8 mouse cellular contexts compared by ENCODE assay signal in the genomic region with DNA sequence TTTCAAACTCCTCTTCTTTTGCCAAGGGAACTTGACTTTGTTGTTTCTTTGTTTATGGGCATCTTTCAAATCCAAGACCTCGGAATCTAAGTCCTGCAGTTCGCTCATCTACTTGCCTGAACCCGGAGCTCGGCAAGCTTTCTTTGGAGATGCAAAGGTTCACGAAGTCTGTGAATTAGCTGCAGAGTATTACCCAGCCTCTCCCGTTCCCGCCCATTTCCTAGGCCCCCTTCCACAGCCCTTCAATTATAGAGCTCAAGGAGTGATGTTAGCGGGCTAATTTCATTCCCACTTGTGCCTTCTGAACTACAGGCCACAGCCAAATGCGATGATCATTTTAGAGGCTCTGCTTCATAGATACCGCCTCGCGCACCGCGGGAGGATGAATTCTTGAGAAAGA. TPM values are rescaled to one million over a fixed set of nuclear protein-coding genes. Genes with fewer than 3 reads are reported as not detected.
A peak's percentile ranks its signal among the peaks of the same experiment; 100 is the strongest.
DNase-seq lines count a peak whose midpoint lies in the region; ATAC-seq and TF ChIP-seq lines count a peak whose summit lies in the region.

No protein-coding gene starts in this region.

- H3K27ac ChIP-seq in layer of hippocampus, adult 2 months: peak overlapping the region; percentile 72
- no peak overlapping the region for H3K27ac ChIP-seq in brown adipose tissue, adult 24 weeks (replicated peaks; ENCODE audit: low read depth, low read length)
- H3K27ac ChIP-seq in forebrain, embryonic 16.5 days (ENCODE audit: low read length): peak overlapping the region; percentile 92
- H3K27ac ChIP-seq in limb, embryonic 14.5 days (replicated peaks; ENCODE audit: low read depth, low read length): peak overlapping the region; percentile 53
- peak overlapping the region; percentile 95 for H3K27ac ChIP-seq in neural tube, embryonic 15.5 days (replicated peaks)

- peak overlapping the region; percentile 86 for H3K4me3 ChIP-seq in layer of hippocampus, adult 2 months
- H3K4me3 ChIP-seq in brown adipose tissue, adult 24 weeks (ENCODE audit: insufficient read depth, low read depth, low read length): peak overlapping the region; percentile 64
- peak overlapping the region; percentile 88 for H3K4me3 ChIP-seq in forebrain, embryonic 16.5 days (replicated peaks; ENCODE audit: low read length)
- H3K4me3 ChIP-seq in limb, embryonic 14.5 days (replicated peaks; ENCODE audit: low read length): peak overlapping the region; percentile 65
- H3K4me3 ChIP-seq in neural tube, embryonic 15.5 days (replicated peaks): peak overlapping the region; percentile 94

- H3K27me3 ChIP-seq in forebrain, embryonic 16.5 days (replicated peaks; ENCODE audit: control insufficient read depth, insufficient read depth, low read length): no peaks in the 10 kb centered on the region
- H3K27me3 ChIP-seq in limb, embryonic 14.5 days (ENCODE audit: control insufficient read depth, insufficient read depth, low read length): no peaks in the 10 kb centered on the region
- H3K27me3 ChIP-seq in neural tube, embryonic 15.5 days (replicated peaks): no peaks in the 10 kb centered on the region

- no peaks in the 10 kb centered on the region for H3K9me3 ChIP-seq in forebrain, embryonic 16.5 days (ENCODE audit: control insufficient read depth, low read length)
- no peaks in the 10 kb centered on the region for H3K9me3 ChIP-seq in limb, embryonic 14.5 days (ENCODE audit: control insufficient read depth, low read length)
- H3K9me3 ChIP-seq in neural tube, embryonic 15.5 days (replicated peaks): no peaks in the 10 kb centered on the region

- WGBS in forebrain, embryonic 16.5 days: 0% methylated on average over 14 of the region's 14 CpGs
- WGBS in limb, embryonic 14.5 days: 0% methylated on average over 14 of the region's 14 CpGs
- under 1% methylated on average over 14 of the region's 14 CpGs for WGBS in neural tube, embryonic 15.5 days

- H3K9ac ChIP-seq in forebrain, embryonic 16.5 days (replicated peaks; ENCODE audit: low read depth, low read length): peak overlapping the region; percentile 94
- H3K9ac ChIP-seq in limb, embryonic 14.5 days (ENCODE audit: low read depth, low read length, severe bottlenecking): peak overlapping the region; percentile 43; the same call in 1 of the 2 replicates
- H3K9ac ChIP-seq in neural tube, embryonic 15.5 days (replicated peaks): peak overlapping the region; percentile 47

- peaks cover 11% of the 10 kb centered on the region; the same call in 1 of the 2 replicates for H3K4me1 ChIP-seq in brown adipose tissue, adult 24 weeks (ENCODE audit: control insufficient read depth, insufficient read depth, insufficient read length, low read length)
- H3K4me1 ChIP-seq in forebrain, embryonic 16.5 days (replicated peaks; ENCODE audit: control insufficient read depth, insufficient read depth, low read length): peaks cover 25% of the 10 kb centered on the region
- H3K4me1 ChIP-seq in limb, embryonic 14.5 days (ENCODE audit: control insufficient read depth, insufficient read depth, low read length): peaks cover 10% of the 10 kb centered on the region
- peaks cover 38% of the 10 kb centered on the region for H3K4me1 ChIP-seq in neural tube, embryonic 15.5 days

- H3K4me2 ChIP-seq in forebrain, embryonic 16.5 days (ENCODE audit: low read length): peak overlapping the region; percentile 84
- H3K4me2 ChIP-seq in limb, embryonic 14.5 days (replicated peaks; ENCODE audit: low read depth, low read length, severe bottlenecking): peak overlapping the region; percentile 68
- H3K4me2 ChIP-seq in neural tube, embryonic 15.5 days: peak overlapping the region; percentile 84

- peak; percentile 51 for ATAC-seq in forebrain, embryonic 16.5 days
- peak; percentile 58 for ATAC-seq in limb, embryonic 14.5 days (ENCODE audit: low FRiP score, low read depth)
- peak; percentile 58 for ATAC-seq in neural tube, embryonic 15.5 days (ENCODE audit: low FRiP score)

- DNase-seq in layer of hippocampus, adult 2 months (ENCODE audit: low spot score in 2 of 2): no peak
- no peak for DNase-seq in layer of hippocampus, adult 9-11 months
- peak; percentile 18 for DNase-seq in limb, embryonic 14.5 days (ENCODE audit: low spot score)
- DNase-seq in retina, embryonic 14.5 days (ENCODE audit: low spot score): no peak
- DNase-seq in gastrocnemius, postnatal 36 days: no peak

- no peaks in the 10 kb centered on the region for H3K36me3 ChIP-seq in forebrain, embryonic 16.5 days (ENCODE audit: control insufficient read depth, insufficient read depth)
- no peaks in the 10 kb centered on the region for H3K36me3 ChIP-seq in limb, embryonic 14.5 days (ENCODE audit: control insufficient read depth, insufficient read depth, low read length)
- no peaks in the 10 kb centered on the region for H3K36me3 ChIP-seq in neural tube, embryonic 15.5 days

- intact Hi-C loops in gastrocnemius, postnatal 36 days (cut with DNase I): no loop called here

- no peak for TF ChIP-seq CTCF in layer of hippocampus, adult 2 months (conservative IDR thresholded peaks at IDR 0.05)

- 0 out of 2 replicates have a peak, but pooled peaks have one; percentile 5 for TF ChIP-seq POLR2A in limb, embryonic 14.5 days (IDR thresholded peaks at IDR 0.05; ENCODE audit: borderline replicate concordance, extremely low read depth, insufficient read depth, insufficient read length)

RNA-seq across cellular contexts. Expression of a gene that starts 0.5 kb away (rescaled TPM):
- 10 to 100 TPM; 46.1 to 47.1 TPM for total RNA-seq in layer of hippocampus, adult 2 months (2021)
- polyA plus RNA-seq in brown adipose tissue, adult 24 weeks (2012; ENCODE audit: insufficient read depth, insufficient read length, missing spikeins): 8.2 and 8.9 TPM in 2 replicates
- polyA plus RNA-seq in forebrain, embryonic 16.5 days (2015; fragmentation: Nextera tagmentation; extraction: Ambion mirVana): 41.2 and 41.5 TPM in 2 replicates
- 14.3 and 15.1 TPM in 2 replicates for polyA plus RNA-seq in limb, embryonic 14.5 days (2012; rRNA removed)
- 15.4 and 16.8 TPM in 2 replicates for polyA plus RNA-seq in limb, embryonic 14.5 days (2014; fragmentation: Nextera tagmentation; extraction: Ambion mirVana)
- 30.8 and 32.1 TPM in 2 replicates for polyA plus RNA-seq in neural tube, embryonic 15.5 days (2015; fragmentation: Nextera tagmentation; extraction: Ambion mirVana)
- 1 to 10 TPM; 5.0 to 5.5 TPM for total RNA-seq in gastrocnemius, postnatal 36 days (2021)

RNA-seq across cellular contexts. Expression of a gene that starts 25.9 kb away (rescaled TPM):
- 10 to 100 TPM; 32.8 to 38.4 TPM for total RNA-seq in layer of hippocampus, adult 2 months (2021)
- polyA plus RNA-seq in brown adipose tissue, adult 24 weeks (2012; ENCODE audit: insufficient read depth, insufficient read length, missing spikeins): 582 and 811 TPM in 2 replicates
- polyA plus RNA-seq in forebrain, embryonic 16.5 days (2015; fragmentation: Nextera tagmentation; extraction: Ambion mirVana): 253 and 289 TPM in 2 replicates
- 196 and 292 TPM in 2 replicates for polyA plus RNA-seq in limb, embryonic 14.5 days (2012; rRNA removed)
- 596 and 633 TPM in 2 replicates for polyA plus RNA-seq in limb, embryonic 14.5 days (2014; fragmentation: Nextera tagmentation; extraction: Ambion mirVana)
- polyA plus RNA-seq in neural tube, embryonic 15.5 days (2015; fragmentation: Nextera tagmentation; extraction: Ambion mirVana): 234 and 310 TPM in 2 replicates
- total RNA-seq in gastrocnemius, postnatal 36 days (2021): 100 to 1,000 TPM; 170 to 203 TPM

RNA-seq across cellular contexts. Expression of a gene that starts 55.3 kb away (rescaled TPM):
- total RNA-seq in layer of hippocampus, adult 2 months (2021): 10 to 100 TPM; 13.0 to 14.7 TPM
- polyA plus RNA-seq in brown adipose tissue, adult 24 weeks (2012; ENCODE audit: insufficient read depth, insufficient read length, missing spikeins): 19.0 and 27.1 TPM in 2 replicates
- 9.0 and 9.6 TPM in 2 replicates for polyA plus RNA-seq in forebrain, embryonic 16.5 days (2015; fragmentation: Nextera tagmentation; extraction: Ambion mirVana)
- 8.8 and 10.1 TPM in 2 replicates for polyA plus RNA-seq in limb, embryonic 14.5 days (2012; rRNA removed)
- 10.6 and 10.9 TPM in 2 replicates for polyA plus RNA-seq in limb, embryonic 14.5 days (2014; fragmentation: Nextera tagmentation; extraction: Ambion mirVana)
- polyA plus RNA-seq in neural tube, embryonic 15.5 days (2015; fragmentation: Nextera tagmentation; extraction: Ambion mirVana): 12.4 and 12.7 TPM in 2 replicates
- total RNA-seq in gastrocnemius, postnatal 36 days (2021): 10 to 100 TPM; 20.8 to 22.1 TPM

Comparison
In these comparisons a context has a peak if more than half of its experiments do, and no peak if none do; other contexts are left out.
1. H3K9ac ChIP-seq: peak in every context shown above with its lines; median percentile 94 in forebrain, embryonic 16.5 days; 47 in neural tube, embryonic 15.5 days; 43 in limb, embryonic 14.5 days.